Mouse (Mus musculus): ENCODE results near the gene Lamb3.
A peak's percentile ranks its signal among the peaks of the same experiment; 100 is the strongest.

Lamb3 gene

GRCm38 (mm10) chr1:193201383-193201778 lies 6.1 kb upstream of the Lamb3 start, which contains the start of gene Traf3ip3:
Gene Traf3ip3, minus strand, starts transcription at chr1:193201703.
- no peak for DNase-seq (ENCODE audit: low read depth, low spot score)

GRCm38 (mm10) chr1:193203821-193204220 lies 3.7 kb upstream of the Lamb3 start:
- no peak for DNase-seq (ENCODE audit: low read depth, low spot score)

DNA sequence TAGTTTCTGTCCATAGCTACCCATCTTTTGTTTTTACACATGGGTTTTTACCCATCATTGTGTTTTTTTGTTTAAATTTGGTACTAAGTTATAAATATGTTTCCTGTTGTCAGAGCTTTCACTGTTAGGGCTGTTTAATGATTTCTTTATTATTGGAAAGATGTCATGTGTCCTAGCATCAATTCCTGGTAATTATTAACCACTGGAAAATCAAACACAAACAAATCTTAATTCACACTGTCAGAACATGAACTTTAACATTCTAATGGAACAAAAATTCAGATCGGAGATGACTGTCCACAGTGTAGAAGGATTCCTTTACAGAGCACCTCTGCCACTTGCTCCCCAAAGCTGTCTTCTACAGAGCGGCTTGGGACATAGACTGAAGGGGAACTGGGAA lies 2.1 kb upstream of the Lamb3 start:
- DNase-seq (ENCODE audit: low read depth, low spot score) = no peak

DNA sequence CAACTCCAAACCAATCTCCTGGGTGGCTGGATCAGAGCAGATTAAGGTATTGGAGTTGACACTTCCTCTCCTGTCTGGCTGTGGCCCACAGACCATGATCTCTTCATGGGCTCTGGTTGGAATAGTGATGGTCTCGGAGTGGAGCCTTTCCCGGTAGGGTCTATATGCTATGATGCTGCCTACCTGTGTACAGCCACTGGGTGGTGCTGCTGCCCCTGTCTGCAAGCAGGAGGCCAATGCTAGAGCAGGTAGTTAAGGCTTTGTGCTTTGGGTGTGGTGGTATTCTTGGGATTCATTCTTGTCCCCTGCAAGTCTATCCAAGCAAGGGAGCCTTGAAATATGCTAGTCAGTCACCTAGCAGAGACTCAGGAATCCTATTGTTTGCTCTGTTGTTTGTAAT lies 679 bp downstream of the Lamb3 start:
- peak; percentile 48 for DNase-seq (ENCODE audit: low read depth, low spot score)

GRCm38 (mm10) chr1:193211371-193211770 lies 3.9 kb downstream of the Lamb3 start:
- no peak for DNase-seq (ENCODE audit: low read depth, low spot score)

DNA sequence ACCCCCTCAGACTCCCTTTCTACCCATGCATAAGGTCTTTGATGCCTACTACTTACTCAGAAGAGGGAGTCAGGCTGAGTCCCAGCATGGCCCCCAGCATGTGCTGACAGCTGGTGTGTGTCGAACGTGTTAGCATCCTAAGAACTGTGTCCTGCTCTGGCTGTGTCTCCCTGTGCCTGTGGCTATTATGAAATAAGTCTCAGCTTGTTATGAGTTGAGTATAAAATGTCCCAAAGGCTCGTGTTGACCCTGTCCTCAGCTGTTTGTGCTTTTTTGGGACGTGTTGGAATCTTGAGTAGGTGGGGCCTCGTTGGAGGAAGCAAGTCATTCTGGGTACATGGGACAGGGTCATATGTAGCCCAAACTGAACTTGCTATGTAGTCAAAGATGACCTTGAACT lies 6.6 kb downstream of the Lamb3 start:
- DNase-seq (ENCODE audit: low read depth, low spot score) = no peak

GRCm38 (mm10) chr1:193216000-193216399 lies 8.5 kb downstream of the Lamb3 start:
- peak; percentile 53 for DNase-seq (ENCODE audit: low read depth, low spot score)

GRCm38 (mm10) chr1:193220408-193220807 lies 12.9 kb downstream of the Lamb3 start:
- no peak for DNase-seq (ENCODE audit: low read depth, low spot score)

DNA sequence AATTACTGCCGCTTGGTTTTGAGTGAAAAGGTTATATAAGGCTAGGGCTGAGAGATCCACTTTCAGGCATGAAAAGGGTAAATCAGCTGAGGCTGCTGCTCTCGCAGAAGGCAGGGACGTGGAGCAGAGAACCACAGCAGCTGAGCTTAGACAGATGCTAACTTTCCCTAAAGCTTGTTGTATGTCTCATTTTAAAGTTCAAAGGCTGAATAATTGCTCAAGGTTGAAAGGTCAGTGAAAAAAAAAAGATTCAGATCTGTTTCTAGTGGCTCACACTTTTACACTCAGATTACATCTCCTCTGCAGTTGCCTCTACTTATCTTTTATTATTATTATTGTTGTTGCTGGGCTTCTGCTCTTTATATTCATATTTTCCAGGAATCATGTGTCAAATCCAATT lies 18.0 kb downstream of the Lamb3 start:
- DNase-seq (ENCODE audit: low read depth, low spot score) = no peak

- no peak for DNase-seq (ENCODE audit: low read depth, low spot score)
Observed at GRCm38 (mm10) chr1:193226114-193226513, 18.6 kb downstream of the Lamb3 start.

DNA sequence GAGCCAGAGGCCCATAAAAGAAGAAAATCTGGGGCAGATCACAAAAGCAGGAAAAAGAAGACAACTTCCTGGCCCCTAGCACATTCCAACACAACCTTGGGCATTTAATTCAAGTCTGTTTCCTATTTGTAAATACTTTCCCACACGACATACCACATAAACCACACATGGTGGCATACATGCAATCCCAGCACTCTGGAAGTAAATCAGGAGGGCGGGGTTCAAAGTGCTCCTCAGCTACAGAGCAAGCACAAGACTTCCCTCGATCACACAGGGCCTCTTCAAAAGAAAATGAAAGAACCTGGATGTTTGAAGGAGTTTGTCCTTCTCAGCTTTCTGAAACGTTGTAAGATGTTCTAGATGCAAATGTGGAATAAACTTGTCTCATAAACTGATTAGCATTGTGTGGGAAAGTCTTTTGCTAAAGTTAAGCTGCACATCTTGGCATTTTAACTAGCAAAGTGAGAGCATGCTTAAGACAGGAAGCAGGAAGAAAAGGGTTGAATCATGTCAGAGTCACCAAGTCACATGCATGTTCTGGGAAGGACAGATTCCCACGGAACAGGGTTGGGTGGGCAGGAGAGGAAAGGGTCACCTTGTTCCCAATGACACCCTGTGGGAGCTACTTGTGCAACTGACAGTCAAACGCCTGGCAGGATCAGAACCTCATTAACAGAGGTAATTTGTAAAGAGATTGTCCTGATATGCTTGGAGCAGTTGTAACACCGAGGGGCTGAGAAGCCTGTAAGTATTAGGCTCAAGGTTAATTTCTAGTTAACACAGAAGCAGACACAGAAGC lies 19.4 kb downstream of the Lamb3 start:
- DNase-seq (ENCODE audit: low read depth, low spot score) = peak; percentile 39

DNA sequence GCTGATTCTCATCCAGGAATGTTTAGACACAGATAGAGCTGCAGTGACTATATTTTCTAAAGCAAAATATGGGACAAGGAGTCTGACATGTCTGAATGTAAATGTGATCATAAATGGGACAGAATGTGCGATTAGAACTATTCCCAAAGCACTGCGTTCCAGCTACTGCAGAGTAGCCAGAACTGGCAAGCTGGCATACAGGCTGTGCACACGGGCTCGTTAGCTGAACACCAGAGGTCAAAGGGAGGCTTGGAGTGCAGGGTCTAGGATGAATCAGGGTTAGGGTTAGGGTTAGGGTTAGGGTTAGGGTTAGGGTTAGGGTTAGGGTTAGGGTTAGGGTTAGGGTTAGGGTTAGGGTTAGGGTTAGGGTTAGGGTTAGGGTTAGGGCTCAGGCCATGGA lies 20.0 kb downstream of the Lamb3 start:
- DNase-seq (ENCODE audit: low read depth, low spot score) = no peak

- no peak for DNase-seq (ENCODE audit: low read depth, low spot score)
Observed at GRCm38 (mm10) chr1:193229570-193229969, 22.1 kb downstream of the Lamb3 start.

DNA sequence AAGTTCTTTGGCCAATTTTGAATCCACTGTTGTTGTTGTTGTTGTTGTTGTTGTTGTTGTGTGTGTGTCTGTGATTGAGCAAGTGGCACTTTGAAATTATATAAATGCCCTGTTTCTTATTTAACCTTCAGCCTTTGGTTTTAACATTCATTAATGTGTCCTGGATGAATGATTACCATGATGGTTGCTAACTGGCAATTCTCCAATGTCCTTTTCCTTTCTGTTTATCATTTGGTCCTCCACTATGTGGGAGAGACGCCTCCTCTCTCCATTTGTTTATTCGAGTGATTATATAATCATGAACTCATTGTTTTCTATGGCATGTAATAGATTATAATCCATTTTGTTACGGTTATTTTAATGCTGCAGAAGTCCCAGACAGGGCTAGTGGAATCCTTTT lies 23.0 kb downstream of the Lamb3 start:
- DNase-seq (ENCODE audit: low read depth, low spot score) = no peak

GRCm38 (mm10) chr1:193230935-193231334 lies 23.4 kb downstream of the Lamb3 start:
- DNase-seq (ENCODE audit: low read depth, low spot score) = no peak

- no peak for DNase-seq (ENCODE audit: low read depth, low spot score)
Observed at GRCm38 (mm10) chr1:193232732-193233131, 25.2 kb downstream of the Lamb3 start.

GRCm38 (mm10) chr1:193234130-193234645 lies 26.7 kb downstream of the Lamb3 start:
- DNase-seq (ENCODE audit: low read depth, low spot score) = no peak

DNA sequence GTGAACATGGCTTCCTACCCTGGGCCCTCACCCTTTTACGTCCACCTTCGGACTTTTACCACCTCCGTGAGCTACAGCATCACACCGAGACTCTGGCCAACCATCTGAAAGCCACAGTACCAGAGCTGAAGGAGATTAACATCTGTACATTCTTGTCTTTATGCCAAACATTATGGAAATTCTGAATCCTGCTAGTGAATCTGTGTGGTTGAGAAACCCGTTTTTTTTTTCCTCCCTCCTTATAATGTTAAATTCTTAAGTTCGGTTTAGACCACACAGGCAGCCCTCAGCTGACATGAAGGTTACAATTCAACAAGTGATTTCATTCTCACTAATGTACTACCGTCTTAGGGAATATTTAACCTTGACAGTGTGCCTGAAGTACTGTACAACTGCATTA lies 27.4 kb downstream of the Lamb3 start:
- peak; percentile 77 for DNase-seq (ENCODE audit: low read depth, low spot score)

DNA sequence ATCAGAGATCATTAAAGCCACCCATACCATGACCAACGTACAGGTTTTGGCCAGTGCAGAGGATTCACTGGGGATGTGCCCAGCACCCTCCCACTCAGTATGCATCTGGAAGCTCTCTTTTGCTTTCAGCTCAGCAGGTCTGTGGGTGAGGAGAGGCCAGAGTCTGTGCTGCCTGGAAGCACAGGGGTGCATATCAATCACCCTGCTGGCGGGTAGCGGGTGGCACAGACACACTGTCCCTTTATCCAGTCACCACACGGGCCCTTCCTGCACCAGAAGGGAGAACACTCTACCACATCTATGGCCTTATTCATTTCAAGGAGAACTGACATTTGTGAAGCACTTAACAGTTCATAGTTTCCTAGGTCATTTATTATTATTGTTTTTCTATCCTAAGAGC lies 30.9 kb downstream of the Lamb3 start:
- DNase-seq (ENCODE audit: low read depth, low spot score) = no peak

DNA sequence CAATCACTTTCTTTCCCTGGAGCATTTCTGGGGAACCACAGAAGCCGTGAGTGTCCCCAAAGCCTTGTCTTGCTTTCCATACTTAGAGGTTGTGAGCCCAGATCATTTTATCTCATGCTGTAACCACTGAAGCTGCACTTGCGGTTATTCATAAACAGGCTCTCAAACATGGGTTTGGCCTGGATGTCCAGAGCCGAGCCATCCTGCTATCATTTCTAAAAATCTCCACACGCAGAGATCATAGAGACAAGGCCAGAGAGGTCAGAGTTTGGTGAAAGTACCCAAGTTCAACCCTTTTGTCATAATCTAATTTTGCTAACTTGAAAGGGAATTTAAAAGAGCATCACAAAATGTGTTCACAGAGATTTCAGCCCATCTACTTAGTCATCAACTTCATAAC lies 33.9 kb downstream of the Lamb3 start:
- no peak for DNase-seq (ENCODE audit: low read depth, low spot score)

- peak; percentile 27 for DNase-seq (ENCODE audit: low read depth, low spot score)
Observed at GRCm38 (mm10) chr1:193242238-193242637, 34.7 kb downstream of the Lamb3 start.

DNA sequence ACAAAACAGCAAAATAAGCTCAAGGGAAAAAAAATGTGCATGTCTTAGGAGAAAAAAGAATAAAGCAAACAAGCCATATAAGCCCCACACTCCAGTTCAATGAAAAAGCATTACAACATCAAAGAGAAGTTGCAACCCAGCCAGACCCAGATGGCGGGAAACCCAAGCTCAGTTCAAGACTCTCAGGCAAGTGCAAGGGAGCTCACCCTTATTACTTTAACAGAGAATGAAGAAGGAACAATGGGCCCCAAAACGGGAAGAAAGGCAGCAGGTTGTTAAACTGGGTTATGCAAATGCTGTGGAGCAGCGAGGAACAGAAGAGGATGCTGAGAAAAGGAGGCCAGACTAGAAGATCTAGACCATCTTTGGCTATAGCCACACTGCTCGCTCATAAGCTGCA lies 35.4 kb downstream of the Lamb3 start:
- no peak for DNase-seq (ENCODE audit: low read depth, low spot score)

DNA sequence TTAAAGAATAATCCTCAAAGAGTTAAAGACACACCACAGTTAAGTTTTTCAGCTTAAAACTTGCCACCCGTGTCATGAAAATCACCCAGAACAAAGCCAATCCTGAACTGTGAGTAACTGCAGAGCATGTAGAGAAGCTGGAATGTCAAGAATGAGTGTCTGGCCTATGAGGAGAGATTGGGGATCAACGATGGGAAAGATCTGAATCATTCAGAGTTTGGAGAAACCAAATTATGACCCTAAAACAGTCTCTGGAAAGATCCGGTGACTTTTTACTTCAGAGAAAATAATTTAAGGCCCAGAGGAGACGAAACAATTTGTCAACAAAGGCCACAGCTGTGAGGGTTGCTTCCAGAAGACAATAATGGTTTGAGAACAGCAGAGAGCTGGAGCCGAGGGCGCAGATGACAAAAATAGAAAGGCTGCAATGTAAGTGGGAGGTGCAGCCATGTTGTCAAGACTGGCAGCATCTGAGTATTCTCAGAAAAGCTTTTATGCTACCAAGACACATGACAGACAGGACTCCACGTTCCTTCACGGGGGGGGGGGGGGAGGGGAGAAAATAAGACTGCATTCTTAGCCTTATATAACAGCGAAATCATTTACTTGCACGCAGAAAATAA lies 36.2 kb downstream of the Lamb3 start:
- DNase-seq (ENCODE audit: low read depth, low spot score) = no peak
